Mouse (Mus musculus) heart, embryonic 15.5 days (tissue): ENCODE measurements around the gene Tmem117. TPM values are rescaled to one million over a fixed set of nuclear protein-coding genes. Genes with fewer than 3 reads are reported as not detected.

Source experiments
- ATAC-seq: fragments of 200-750 bp; cut with Nextera tagmentation; replicated peaks from 2 replicates; pipeline ENCODE4 v1.8.0; 2017; ENCODE audit warnings: low read depth, moderate TSS enrichment; ENCODE audit not compliant: insufficient number of reproducible peaks, insufficient read depth, low FRiP score
- H3K27ac ChIP-seq: fragments of 300-500 bp; sonication (generic); 2 replicates; pipeline ENCODE4 v1.5.1; 2015; ENCODE audit warnings: mild to moderate bottlenecking, inconsistent platforms
- H3K27me3 ChIP-seq: fragments of 300-500 bp; sonication (generic); 2 replicates; pipeline ENCODE4 v1.6.1; 2015; ENCODE audit warnings: inconsistent platforms
- H3K36me3 ChIP-seq: fragments of 300-500 bp; sonication (generic); 2 replicates; pipeline ENCODE4 v1.6.1; 2015; ENCODE audit warnings: mild to moderate bottlenecking, inconsistent platforms
- H3K4me1 ChIP-seq: fragments of 300-500 bp; sonication (generic); replicated peaks from 2 replicates; pipeline ENCODE4 v1.6.1; 2015; ENCODE audit warnings: inconsistent platforms
- H3K4me2 ChIP-seq: fragments of 300-500 bp; sonication (generic); 2 replicates; pipeline ENCODE4 v1.6.1; 2015; ENCODE audit warnings: inconsistent platforms, mild to moderate bottlenecking, moderate library complexity
- H3K4me3 ChIP-seq: fragments of 300-500 bp; sonication (generic); 2 replicates; pipeline ENCODE4 v1.5.1; 2015; ENCODE audit warnings: mild to moderate bottlenecking, inconsistent platforms
- H3K9ac ChIP-seq: fragments of 300-500 bp; sonication (generic); 2 replicates; pipeline ENCODE4 v1.6.1; 2015; ENCODE audit warnings: mild to moderate bottlenecking, inconsistent platforms
- H3K9me3 ChIP-seq: fragments of 300-500 bp; sonication (generic); replicated peaks from 2 replicates; pipeline ENCODE4 v1.6.1; 2016; ENCODE audit warnings: inconsistent platforms
- WGBS: fragments of 180-500 bp; shearing (Covaris S2); methylation state at CpG from one replicate; pipeline ENCODE4 v1.1.7; 2015; ENCODE audit warnings: mixed read lengths; 5-methylcytosine and 5-hydroxymethylcytosine counted together
- polyA plus RNA-seq: library from polyadenylated mRNA; unstranded; fragments of >200 nt; fragmentation: Nextera tagmentation; extraction: Ambion mirVana; gene quantifications from 2 replicates; pipeline ENCODE4 v1.2.1, GENCODE M21; 2015

Tmem117 gene
- polyA plus RNA-seq, 1 experiment from 2014 or later: 2.0 TPM

GRCm38 (mm10) chr15:94771691-94772090, 142.7 kb downstream of the Tmem117 start:
- no peaks in the 10 kb centered on the region for H3K4me1 ChIP-seq
- ATAC-seq: no peak
- no peak overlapping the region for H3K9ac ChIP-seq

GRCm38 (mm10) chr15:94776119-94777069, 147.4 kb downstream of the Tmem117 start:
- 64% methylated on average over 17 of the region's 17 CpGs for whole genome bisulfite sequencing
- no peaks in the 10 kb centered on the region for H3K4me1 ChIP-seq
- H3K27me3 ChIP-seq: no peaks in the 10 kb centered on the region
- no peak overlapping the region for H3K4me3 ChIP-seq
- H3K36me3 ChIP-seq: no peaks in the 10 kb centered on the region
- H3K9me3 ChIP-seq: peaks cover 5% of the 10 kb centered on the region; the same call in 1 of the 2 replicates
- H3K4me2 ChIP-seq: no peak overlapping the region
- H3K9ac ChIP-seq: no peak overlapping the region
- ATAC-seq: no peak
- H3K27ac ChIP-seq: no peak overlapping the region

More at GRCm38 (mm10) chr15:94771691-94772090, 142.7 kb downstream of the Tmem117 start:
- no peak overlapping the region for H3K27ac ChIP-seq
- 88% methylated on average over 19 of the region's 19 CpGs for WGBS
- H3K4me2 ChIP-seq: no peak overlapping the region
- no peaks in the 10 kb centered on the region for H3K27me3 ChIP-seq
- peaks cover 5% of the 10 kb centered on the region; the same call in 1 of the 2 replicates for H3K9me3 ChIP-seq
- no peak overlapping the region for H3K4me3 ChIP-seq
- H3K36me3 ChIP-seq: no peaks in the 10 kb centered on the region

GRCm38 (mm10) chr15:94781556-94781955, 152.5 kb downstream of the Tmem117 start:
- Histone ChIP-seq H3K36me3 (no peaks in the 10 kb centered on the region), H3K27ac (no peak overlapping the region), H3K4me2 (no peak overlapping the region), H3K9ac (no peak overlapping the region), H3K4me3 (no peak overlapping the region), H3K27me3 (no peaks in the 10 kb centered on the region), H3K9me3 (no peaks in the 10 kb centered on the region), H3K4me1 (no peaks in the 10 kb centered on the region)
- ATAC-seq: no peak
- WGBS: 65% methylated on average over 1 of the region's 1 CpGs

GRCm38 (mm10) chr15:94793455-94793854, 164.4 kb downstream of the Tmem117 start:
- WGBS: 78% methylated on average over 8 of the region's 8 CpGs
- H3K9me3 ChIP-seq: no peaks in the 10 kb centered on the region
- no peaks in the 10 kb centered on the region for H3K4me1 ChIP-seq
- ATAC-seq: no peak
- H3K4me2 ChIP-seq: no peak overlapping the region
- H3K27ac ChIP-seq: no peak overlapping the region
- H3K36me3 ChIP-seq: no peaks in the 10 kb centered on the region
- H3K27me3 ChIP-seq: no peaks in the 10 kb centered on the region
- H3K9ac ChIP-seq: no peak overlapping the region
- H3K4me3 ChIP-seq: no peak overlapping the region

GRCm38 (mm10) chr15:94795484-94795883, 166.5 kb downstream of the Tmem117 start:
- H3K27me3 ChIP-seq: peaks cover 5% of the 10 kb centered on the region; the same call in 1 of the 2 replicates
- no peaks in the 10 kb centered on the region for H3K9me3 ChIP-seq
- H3K27ac ChIP-seq: no peak overlapping the region
- H3K4me2 ChIP-seq: no peak overlapping the region
- ATAC-seq: no peak
- H3K9ac ChIP-seq: no peak overlapping the region
- H3K36me3 ChIP-seq: no peaks in the 10 kb centered on the region
- 69% methylated on average over 4 of the region's 4 CpGs for WGBS
- no peaks in the 10 kb centered on the region for H3K4me1 ChIP-seq
- H3K4me3 ChIP-seq: no peak overlapping the region

GRCm38 (mm10) chr15:94798236-94798635, 169.2 kb downstream of the Tmem117 start:
- Histone ChIP-seq H3K36me3 (no peaks in the 10 kb centered on the region), H3K27ac (no peak overlapping the region), H3K27me3 (peaks cover 24% of the 10 kb centered on the region), H3K9me3 (no peaks in the 10 kb centered on the region), H3K4me3 (no peak overlapping the region), H3K4me2 (no peak overlapping the region), H3K9ac (no peak overlapping the region), H3K4me1 (no peaks in the 10 kb centered on the region)
- WGBS: 15% methylated on average over 3 of the region's 3 CpGs
- no peak for ATAC-seq

- no peak overlapping the region for H3K4me3 ChIP-seq
- no peak overlapping the region for H3K9ac ChIP-seq
- no peak overlapping the region for H3K27ac ChIP-seq
- WGBS: 72% methylated on average over 8 of the region's 8 CpGs
- no peaks in the 10 kb centered on the region for H3K9me3 ChIP-seq
- H3K36me3 ChIP-seq: no peaks in the 10 kb centered on the region
- H3K4me2 ChIP-seq: no peak overlapping the region
- H3K27me3 ChIP-seq: peaks cover 31% of the 10 kb centered on the region
- H3K4me1 ChIP-seq: peaks cover 5% of the 10 kb centered on the region
- no peak for ATAC-seq
Observed at GRCm38 (mm10) chr15:94801462-94801861, 172.4 kb downstream of the Tmem117 start.

- Histone ChIP-seq H3K4me3 (no peak overlapping the region), H3K9me3 (no peaks in the 10 kb centered on the region)
- no peak for ATAC-seq
Observed at GRCm38 (mm10) chr15:94802820-94803219, 173.8 kb downstream of the Tmem117 start.

GRCm38 (mm10) chr15:94803624-94804342, 174.8 kb downstream of the Tmem117 start:
- 22% methylated on average over 17 of the region's 17 CpGs for WGBS
- Histone ChIP-seq H3K4me2 (no peak overlapping the region), H3K27me3 (peaks cover 31% of the 10 kb centered on the region), H3K4me3 (no peak overlapping the region), H3K9me3 (no peaks in the 10 kb centered on the region), H3K27ac (no peak overlapping the region), H3K9ac (no peak overlapping the region), H3K4me1 (peaks cover 5% of the 10 kb centered on the region), H3K36me3 (no peaks in the 10 kb centered on the region)
- ATAC-seq: no peak

More at GRCm38 (mm10) chr15:94802820-94803219, 173.8 kb downstream of the Tmem117 start:
- H3K4me1 ChIP-seq: peaks cover 5% of the 10 kb centered on the region
- H3K36me3 ChIP-seq: no peaks in the 10 kb centered on the region
- H3K27ac ChIP-seq: no peak overlapping the region
- H3K27me3 ChIP-seq: peaks cover 31% of the 10 kb centered on the region
- no peak overlapping the region for H3K4me2 ChIP-seq
- WGBS: 81% methylated on average over 17 of the region's 17 CpGs
- H3K9ac ChIP-seq: no peak overlapping the region

GRCm38 (mm10) chr15:94806005-94806404, 177.0 kb downstream of the Tmem117 start:
- Histone ChIP-seq H3K36me3 (no peaks in the 10 kb centered on the region), H3K4me1 (peaks cover 5% of the 10 kb centered on the region), H3K9me3 (no peaks in the 10 kb centered on the region), H3K27ac (no peak overlapping the region), H3K27me3 (peaks cover 23% of the 10 kb centered on the region), H3K4me2 (no peak overlapping the region), H3K9ac (no peak overlapping the region), H3K4me3 (no peak overlapping the region)
- no peak for ATAC-seq
- WGBS: 80% methylated on average over 3 of the region's 3 CpGs

GRCm38 (mm10) chr15:94811550-94811949, 182.5 kb downstream of the Tmem117 start:
- no peak for ATAC-seq

More at GRCm38 (mm10) chr15:94811550-94811949, 182.5 kb downstream of the Tmem117 start:
- Histone ChIP-seq H3K36me3 (no peaks in the 10 kb centered on the region), H3K27ac (no peak overlapping the region), H3K9me3 (no peaks in the 10 kb centered on the region), H3K4me1 (no peaks in the 10 kb centered on the region), H3K9ac (no peak overlapping the region), H3K4me2 (no peak overlapping the region), H3K4me3 (no peak overlapping the region), H3K27me3 (no peaks in the 10 kb centered on the region)
- 73% methylated on average over 5 of the region's 5 CpGs for WGBS
